Mouse (Mus musculus): Measurements from ENCODE around the gene Card19. TPM values are rescaled to one million over a fixed set of nuclear protein-coding genes. Genes with fewer than 3 reads are reported as not detected.
A peak's percentile ranks its signal among the peaks of the same experiment; 100 is the strongest.

The Card19 gene
- polyA plus RNA-seq, 1 experiment from 2014 or later, result 77.0 TPM

GRCm38 (mm10) chr13:49154621-49155020 lies 61.2 kb downstream of the Card19 start:
- no peaks in the 10 kb centered on the region; the same call in 1 of the 2 replicates for H3K4me1 ChIP-seq (replicated peaks; ENCODE audit: insufficient read depth, low read length)
- ATAC-seq (replicated peaks; ENCODE audit: low FRiP score, low read depth), result no peak

GRCm38 (mm10) chr13:49154028-49154427 lies 61.8 kb downstream of the Card19 start:
- no peaks in the 10 kb centered on the region for H3K27me3 ChIP-seq (ENCODE audit: insufficient read depth, low read length)
- ATAC-seq (replicated peaks; ENCODE audit: low FRiP score, low read depth), result no peak; the same call in 1 of the 2 replicates

More at GRCm38 (mm10) chr13:49154621-49155020, 61.2 kb downstream of the Card19 start:
- TF ChIP-seq CTCF (IDR thresholded peaks at IDR 0.05; ENCODE audit: low read depth), result no peak
- Histone ChIP-seq H3K4me3 (replicated peaks; ENCODE audit: low read depth, low read length) (no peak overlapping the region), H3K9ac (ENCODE audit: low read depth, low read length) (no peak overlapping the region), H3K36me3 (ENCODE audit: insufficient read depth, low read length) (no peaks in the 10 kb centered on the region), H3K9me3 (replicated peaks; ENCODE audit: low read length) (no peaks in the 10 kb centered on the region), H3K27ac (no peak overlapping the region), H3K27me3 (ENCODE audit: insufficient read depth, low read length) (no peaks in the 10 kb centered on the region), H3K4me2 (ENCODE audit: low read length) (no peak overlapping the region)
- 32% methylated on average over 7 of the region's 7 CpGs for WGBS
- DNase-seq (ENCODE audit: low spot score), result no peak

More at GRCm38 (mm10) chr13:49154028-49154427, 61.8 kb downstream of the Card19 start:
- Histone ChIP-seq H3K9ac (ENCODE audit: low read depth, low read length) (no peak overlapping the region), H3K4me1 (replicated peaks; ENCODE audit: insufficient read depth, low read length) (no peaks in the 10 kb centered on the region; the same call in 1 of the 2 replicates), H3K36me3 (ENCODE audit: insufficient read depth, low read length) (no peaks in the 10 kb centered on the region), H3K27ac (no peak overlapping the region), H3K4me2 (ENCODE audit: low read length) (no peak overlapping the region), H3K4me3 (replicated peaks; ENCODE audit: low read depth, low read length) (no peak overlapping the region), H3K9me3 (replicated peaks; ENCODE audit: low read length) (no peaks in the 10 kb centered on the region)
- TF ChIP-seq CTCF (IDR thresholded peaks at IDR 0.05; ENCODE audit: low read depth), result no peak
- DNase-seq (ENCODE audit: low spot score), result peak; percentile 11
- WGBS, result 67% methylated on average over 10 of the region's 10 CpGs

Other genes starting within 250 kb of the Card19 start
- gene Fam120a, start 248.0 kb downstream of the Card19 start, polyA plus RNA-seq (2015; fragmentation: Nextera tagmentation; extraction: Ambion mirVana), result 26.6 and 28.6 TPM in 2 replicates
- gene Wnk2, start 68.0 kb downstream of the Card19 start, polyA plus RNA-seq (2015; fragmentation: Nextera tagmentation; extraction: Ambion mirVana), result 0.50 and 0.60 TPM in 2 replicates
- 122 and 127 TPM in 2 replicates for gene Ninj1, start 28.6 kb downstream of the Card19 start, polyA plus RNA-seq (2015; fragmentation: Nextera tagmentation; extraction: Ambion mirVana)
- gene Susd3, start 32.7 kb upstream of the Card19 start, polyA plus RNA-seq (2015; fragmentation: Nextera tagmentation; extraction: Ambion mirVana), result 41.8 and 44.8 TPM in 2 replicates
- gene Fgd3, start 104.3 kb upstream of the Card19 start, polyA plus RNA-seq (2015; fragmentation: Nextera tagmentation; extraction: Ambion mirVana), result 0.97 and 1.0 TPM in 2 replicates
- gene Bicd2, start 125.5 kb upstream of the Card19 start, polyA plus RNA-seq (2015; fragmentation: Nextera tagmentation; extraction: Ambion mirVana), result 23.1 and 23.4 TPM in 2 replicates
- gene Ippk, start 205.2 kb upstream of the Card19 start, polyA plus RNA-seq (2015; fragmentation: Nextera tagmentation; extraction: Ambion mirVana), result 13.5 and 14.3 TPM in 2 replicates